Mouse (Mus musculus) spleen, adult 2 months (tissue): Measurements from ENCODE around the gene Rrp15. TPM values are rescaled to one million over a fixed set of nuclear protein-coding genes. Genes with fewer than 3 reads are reported as not detected.
"Not testable (repeated sequence)": the region's sequence is repeated elsewhere in the genome, so short reads cannot be mapped to it uniquely, and the experiment has no call there.

Experiments
- DNase-seq, 2 experiments: peaks; one replicate each; pipeline versions ENCODE4 v3.0.0 to v3.0.0-alpha.2; 2012 to 2021; ENCODE audit warnings: low spot score in 2 of 2, low read depth in 1 of 2
- H3K27ac ChIP-seq: fragments of 200-500 bp; 2 replicates; pipeline ENCODE4 v1.5.1; 2012; ENCODE audit warnings: low read length, inconsistent platforms; ENCODE audit not compliant: insufficient read depth
- H3K27me3 ChIP-seq: fragments of 200-500 bp; 2 replicates; pipeline ENCODE4 v1.6.1; 2012; ENCODE audit warnings: mild to moderate bottlenecking, moderate library complexity, low read length, inconsistent platforms; ENCODE audit not compliant: control insufficient read depth, insufficient read depth
- H3K36me3 ChIP-seq: fragments of 200-500 bp; 2 replicates; pipeline ENCODE4 v1.6.1; 2012; ENCODE audit warnings: mild to moderate bottlenecking, low read length, inconsistent platforms; ENCODE audit not compliant: control insufficient read depth, insufficient read depth
- H3K4me1 ChIP-seq: fragments of 200-500 bp; 2 replicates; pipeline ENCODE4 v1.6.1; 2011; ENCODE audit warnings: inconsistent platforms; ENCODE audit not compliant: control insufficient read depth, insufficient read depth, insufficient read length
- H3K4me3 ChIP-seq: fragments of 200-500 bp; 2 replicates; pipeline ENCODE4 v1.5.1; 2011; ENCODE audit warnings: mild to moderate bottlenecking, inconsistent platforms; ENCODE audit not compliant: insufficient read depth, insufficient read length; ENCODE audit errors: extremely low read depth
- CTCF ChIP-seq: fragments of 200-500 bp; IDR thresholded peaks from 2 replicates; pipeline ENCODE4 v1.5.1; 2011; ENCODE audit warnings: mild to moderate bottlenecking, inconsistent platforms; ENCODE audit not compliant: insufficient read depth, insufficient read length, insufficient replicate concordance; ENCODE audit errors: extremely low read depth
- POLR2A ChIP-seq: fragments of 200-500 bp; IDR thresholded peaks from 2 replicates; pipeline ENCODE4 v1.6.1; 2011; ENCODE audit warnings: low read depth, low read length, inconsistent platforms
- WGBS: fragments of 180-500 bp; shearing (Covaris S2); methylation state at CpG from one replicate; pipeline ENCODE4 v1.1.7; 2018; 5-methylcytosine and 5-hydroxymethylcytosine counted together
- polyA plus RNA-seq: library from polyadenylated mRNA; depleted of rRNA; stranded (reverse); fragments of >200 nt; gene quantifications from 2 replicates; pipeline ENCODE4 v1.2.3, GENCODE M21; 2012

The Rrp15 gene
- polyA plus RNA-seq, 1 experiment, result 2.3 TPM

DNA sequence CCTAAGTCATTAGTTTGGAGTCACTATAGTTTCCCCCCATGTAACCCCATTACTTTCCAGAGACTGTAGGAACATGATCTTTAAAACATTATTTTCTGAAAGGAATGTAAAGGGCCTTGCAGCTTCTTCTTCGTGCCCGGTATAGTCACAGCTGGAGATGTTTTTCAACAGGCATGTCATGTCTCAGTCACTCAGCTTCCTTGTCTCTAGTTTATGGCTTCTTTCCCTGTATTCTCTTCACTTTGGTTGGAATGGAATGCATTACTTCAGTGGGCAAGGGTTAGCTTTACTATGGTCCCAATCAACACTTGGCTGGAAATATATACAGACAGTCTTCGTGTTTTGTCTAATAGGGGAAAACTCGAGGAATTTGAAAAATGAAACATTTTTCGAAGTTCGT is 22.8 kb upstream of the Rrp15 start:
- H3K4me3 ChIP-seq, result no peak overlapping the region
- 82% methylated on average over 6 of the region's 6 CpGs for WGBS
- no peaks in the 10 kb centered on the region for H3K4me1 ChIP-seq
- H3K27ac ChIP-seq, result no peak overlapping the region
- TF ChIP-seq POLR2A (no peak), CTCF (no peak)
- DNase-seq, result no peak
- H3K27me3 ChIP-seq, result no peaks in the 10 kb centered on the region
- H3K36me3 ChIP-seq, result no peaks in the 10 kb centered on the region

DNA sequence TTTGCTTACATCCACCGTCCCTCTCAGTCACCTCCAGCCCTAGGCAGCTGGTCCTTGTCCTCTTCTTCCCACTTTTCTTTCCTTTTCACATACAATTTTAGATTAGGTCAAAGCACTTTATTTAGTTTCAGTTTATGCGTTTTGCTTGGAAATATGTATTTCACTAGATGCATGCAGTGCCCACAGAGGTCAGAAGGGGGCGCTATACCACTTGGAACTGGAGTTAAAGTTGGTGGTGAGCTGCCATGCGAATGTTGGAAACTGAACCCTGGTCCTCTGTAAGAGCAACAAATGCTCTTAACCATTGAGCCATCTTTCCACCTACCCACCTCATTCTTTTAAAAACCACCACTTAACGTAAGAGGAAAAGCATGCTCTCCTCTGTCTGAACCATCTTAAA is 21.5 kb upstream of the Rrp15 start:
- TF ChIP-seq POLR2A, result no peak
- TF ChIP-seq CTCF, result no peak
- Histone ChIP-seq H3K4me3 (no peak overlapping the region), H3K27me3 (no peaks in the 10 kb centered on the region), H3K4me1 (no peaks in the 10 kb centered on the region), H3K36me3 (no peaks in the 10 kb centered on the region), H3K27ac (no peak overlapping the region)
- 76% methylated on average over 5 of the region's 5 CpGs for WGBS
- DNase-seq, result no peak

DNA sequence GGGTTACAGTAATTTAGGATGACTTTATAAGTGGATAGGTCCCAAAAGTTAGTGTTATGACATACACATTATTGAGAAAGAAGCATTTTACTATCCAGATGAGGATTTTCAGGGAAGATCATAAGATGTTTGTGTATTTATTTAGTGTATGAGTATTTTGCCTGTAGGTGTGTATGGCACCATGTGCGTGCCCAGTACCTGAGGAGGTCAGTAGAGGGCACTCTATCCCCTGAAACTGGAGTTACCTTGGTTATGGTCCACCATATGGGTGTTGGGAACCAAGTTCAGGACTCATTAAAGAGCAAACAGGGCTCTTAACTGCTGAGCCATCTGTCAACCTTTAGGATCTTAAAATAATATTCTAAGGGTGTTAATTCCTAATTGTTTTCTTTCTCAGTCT is 19.2 kb upstream of the Rrp15 start:
- Histone ChIP-seq H3K4me1 (no peaks in the 10 kb centered on the region), H3K27me3 (no peaks in the 10 kb centered on the region), H3K27ac (no peak overlapping the region), H3K36me3 (no peaks in the 10 kb centered on the region), H3K4me3 (no peak overlapping the region)
- 76% methylated on average over 1 of the region's 1 CpGs for WGBS
- TF ChIP-seq CTCF (no peak), POLR2A (no peak)
- no peak for DNase-seq

DNA sequence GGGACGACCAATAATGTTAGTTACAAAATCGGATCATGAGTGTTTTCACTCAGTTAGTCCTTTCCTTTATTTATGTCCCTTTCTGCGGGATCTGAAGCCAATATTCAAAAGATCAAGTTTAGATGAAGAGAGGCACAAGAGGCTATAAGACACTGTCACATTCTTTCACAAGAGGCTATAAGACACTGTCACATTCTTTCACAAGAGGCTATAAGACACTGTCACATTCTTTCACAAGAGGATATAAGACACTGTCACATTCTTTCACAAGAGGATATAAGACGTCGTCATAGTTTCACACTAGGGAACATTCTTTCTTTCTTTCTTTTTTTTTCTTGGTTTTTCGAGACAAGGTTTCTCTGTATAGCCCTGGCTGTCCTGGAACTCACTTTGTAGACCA is 14.3 kb upstream of the Rrp15 start:
- not testable (repeated sequence) for H3K36me3 ChIP-seq, DNase-seq, H3K27me3 ChIP-seq, H3K4me1 ChIP-seq, H3K4me3 ChIP-seq, H3K27ac ChIP-seq
- WGBS, result 80% methylated on average over 6 of the region's 6 CpGs

DNA sequence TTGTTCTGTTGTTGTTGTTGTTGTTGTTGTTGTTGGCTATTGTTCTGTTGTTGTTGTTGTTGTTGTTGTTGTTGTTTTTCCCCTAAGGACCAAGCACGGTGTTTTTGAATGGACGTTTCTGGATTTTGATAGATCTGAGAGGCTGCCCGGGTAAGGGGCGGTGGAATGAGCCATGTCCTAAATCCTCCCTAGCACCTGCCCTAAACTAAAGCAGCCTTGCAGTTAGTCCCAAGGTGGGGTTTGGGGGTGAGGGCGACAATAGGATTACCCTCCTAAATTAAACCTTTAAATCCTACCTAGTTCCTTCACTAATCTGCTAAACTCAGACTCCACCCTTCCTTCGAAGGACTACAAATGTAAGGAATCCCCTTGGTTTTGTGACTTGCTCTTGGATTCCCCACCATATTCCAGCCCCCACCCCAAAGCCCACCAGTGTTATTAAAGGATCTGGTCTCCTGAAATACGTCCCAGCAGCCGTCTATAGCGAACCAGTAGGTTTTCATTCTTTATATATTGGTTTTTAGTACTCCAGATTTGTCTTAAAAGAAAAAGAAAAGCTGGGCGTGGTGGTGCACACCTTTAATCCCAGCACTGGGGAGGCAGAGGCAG is 621 bp upstream of the Rrp15 start:
- peaks cover 6% of the 10 kb centered on the region; the same call in 1 of the 2 replicates for H3K4me1 ChIP-seq
- WGBS, result 44% methylated on average over 10 of the region's 10 CpGs
- H3K4me3 ChIP-seq, result peak overlapping the region; percentile 88
- H3K27ac ChIP-seq, result no peak overlapping the region
- DNase-seq, result no peak
- no peaks in the 10 kb centered on the region for H3K36me3 ChIP-seq
- no peak for TF ChIP-seq CTCF
- H3K27me3 ChIP-seq, result no peaks in the 10 kb centered on the region

DNA sequence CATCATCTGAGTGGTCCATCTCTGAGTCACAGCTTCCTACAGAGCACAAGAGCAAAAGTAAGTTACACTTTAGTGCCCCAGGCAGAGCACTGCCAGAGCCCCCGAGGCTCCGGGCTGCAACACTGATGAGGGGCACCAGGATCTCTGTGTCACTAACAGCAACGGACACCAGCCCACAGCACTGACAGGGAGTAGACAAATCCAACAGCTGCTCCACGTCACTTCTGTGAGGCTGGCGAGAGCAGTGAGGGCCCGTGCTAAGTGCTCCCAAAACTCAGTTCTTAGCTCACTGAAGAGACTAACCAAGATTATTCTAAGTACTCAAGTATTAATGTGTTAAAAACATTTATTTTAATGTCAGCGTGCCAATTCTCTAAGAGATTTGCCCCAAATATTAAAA is 9.3 kb downstream of the Rrp15 start:
- DNase-seq, result no peak
- Histone ChIP-seq H3K36me3 (peaks cover 16% of the 10 kb centered on the region), H3K27ac (no peak overlapping the region), H3K27me3 (no peaks in the 10 kb centered on the region), H3K4me1 (no peaks in the 10 kb centered on the region), H3K4me3 (no peak overlapping the region)
- WGBS, result 92% methylated on average over 7 of the region's 7 CpGs
- TF ChIP-seq CTCF (no peak), POLR2A (no peak)

DNA sequence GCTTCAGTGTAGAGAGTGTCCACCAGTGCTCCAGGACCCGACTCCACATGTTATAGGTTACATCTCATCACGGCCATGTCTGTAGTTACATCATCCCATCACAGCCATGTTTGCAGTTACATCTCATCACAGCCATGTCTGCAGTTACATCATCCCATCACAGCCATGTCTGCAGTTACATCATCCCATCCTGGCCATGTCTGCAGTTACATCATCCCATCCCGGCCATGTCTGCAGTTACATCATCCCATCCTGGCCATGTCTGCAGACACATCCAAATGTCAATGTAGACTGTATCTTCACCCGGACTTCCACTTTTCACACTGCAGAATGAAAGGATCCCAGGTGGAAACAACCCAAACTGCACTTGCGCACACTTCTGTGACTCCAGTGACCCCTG is 13.6 kb downstream of the Rrp15 start:
- H3K4me1 ChIP-seq, result no peaks in the 10 kb centered on the region
- peaks cover 23% of the 10 kb centered on the region for H3K36me3 ChIP-seq
- TF ChIP-seq CTCF, result no peak
- TF ChIP-seq POLR2A, result no peak
- WGBS, result 91% methylated on average over 5 of the region's 5 CpGs
- H3K27ac ChIP-seq, result no peak overlapping the region
- H3K27me3 ChIP-seq, result no peaks in the 10 kb centered on the region
- no peak overlapping the region for H3K4me3 ChIP-seq
- DNase-seq, result no peak
